Mouse (Mus musculus): ENCODE measurements around the gene Plekha1.

DNA sequence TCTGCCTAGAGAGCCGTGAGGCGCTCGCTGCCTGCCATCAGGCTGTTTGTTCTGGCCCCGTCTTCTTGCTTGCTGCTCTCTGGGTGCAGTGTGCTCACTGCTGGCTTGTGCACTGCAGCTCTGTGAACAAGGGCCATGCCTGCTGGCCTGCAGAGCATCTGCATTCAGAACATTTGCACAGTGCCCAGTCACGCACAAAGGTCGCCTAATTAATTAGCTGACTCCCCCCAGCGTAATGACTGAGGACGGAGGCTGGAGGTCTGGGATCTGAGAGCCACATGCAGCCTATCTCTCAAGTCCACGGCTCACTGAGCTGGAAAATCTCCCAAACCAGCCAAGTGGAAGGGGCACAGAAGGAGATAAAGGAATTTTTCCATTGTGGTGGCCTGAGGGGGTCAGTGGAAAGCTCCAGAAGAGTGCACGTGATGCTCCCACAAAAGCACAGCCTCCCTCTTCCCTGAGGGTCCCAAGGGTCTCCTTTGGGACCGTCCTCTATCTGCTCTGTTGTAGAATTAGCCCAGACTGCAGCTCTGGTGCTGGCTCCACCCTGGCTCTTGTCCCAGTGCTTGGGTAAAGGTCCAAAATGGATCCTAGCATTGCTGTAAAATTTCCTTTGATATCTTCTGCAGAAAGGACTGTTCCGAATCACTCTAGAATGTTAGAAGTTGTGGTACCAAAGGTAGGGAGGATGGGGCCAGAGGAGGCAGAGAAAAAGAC, 27.5 kb upstream of the Plekha1 start:
- TF ChIP-seq CTCF (IDR thresholded peaks at IDR 0.05; ENCODE audit: extremely low read depth, insufficient read depth, low read length) (no peak), POLR2A (IDR thresholded peaks at IDR 0.05; ENCODE audit: extremely low read depth, insufficient read depth, low read length) (no peak)
